Mouse (Mus musculus): ENCODE data around the gene Olfr105-ps. TPM values are rescaled to one million over a fixed set of nuclear protein-coding genes. Genes with fewer than 3 reads are reported as not detected.

Gene Olfr105-ps
- polyA plus RNA-seq (2016; fragmentation: Nextera tagmentation; extraction: Ambion mirVana), result not detected in 2 replicates

GRCm38 (mm10) chr17:37378733-37379132 lies at the start of gene Olfr105-ps:
Olfr105-ps (plus strand) TSS chr17:37379033.
- Histone ChIP-seq H3K36me3 (no peaks in the 10 kb centered on the region), H3K4me2 (no peak within 1 kb of the TSS), H3K9me3 (replicated peaks) (no peaks in the 10 kb centered on the region), H3K4me1 (no peaks in the 10 kb centered on the region), H3K27me3 (replicated peaks) (no peaks in the 10 kb centered on the region), H3K27ac (no peak within 1 kb of the TSS), H3K4me3 (no peak within 1 kb of the TSS), H3K9ac (no peak within 1 kb of the TSS)
- no peak for ATAC-seq

DNA sequence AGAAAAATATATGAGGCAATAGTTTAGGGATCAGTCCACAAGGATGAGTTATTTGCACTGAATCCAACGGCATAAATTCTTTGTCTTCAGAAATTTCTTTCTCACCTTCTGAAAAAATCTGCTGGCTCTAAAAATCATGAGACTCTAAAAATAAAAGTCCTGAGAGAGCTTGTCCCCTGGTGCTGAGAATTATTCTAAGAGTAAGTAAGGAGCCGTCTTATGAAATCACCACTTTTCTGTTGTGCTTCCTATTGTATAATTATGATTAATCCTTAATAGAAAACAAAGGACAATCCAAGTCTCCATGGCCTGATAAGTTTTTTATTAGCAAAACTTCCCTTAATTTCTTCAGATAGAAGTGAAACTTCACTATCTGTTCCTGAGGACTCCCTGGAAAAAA lies 39.2 kb upstream of the Olfr105-ps start, which contains the start of gene Olfr103:
Gene Olfr103 (minus strand): TSS at position 101 of the 400 bp plus-strand sequence.
- Histone ChIP-seq H3K27ac (no peak within 1 kb of the TSS), H3K36me3 (no peaks in the 10 kb centered on the region), H3K27me3 (replicated peaks) (no peaks in the 10 kb centered on the region), H3K4me2 (no peak within 1 kb of the TSS), H3K4me1 (no peaks in the 10 kb centered on the region), H3K4me3 (no peak within 1 kb of the TSS), H3K9ac (no peak within 1 kb of the TSS), H3K9me3 (replicated peaks) (no peaks in the 10 kb centered on the region)
- 75% methylated on average over 2 of the region's 2 CpGs for WGBS (ENCODE audit: insufficient replicate concordance)
- ATAC-seq, result no peak

- H3K4me3 ChIP-seq, result no peak within 1 kb of the TSS
- no peak for ATAC-seq
These were observed 19.6 kb upstream of the Olfr105-ps start, which contains the start of gene Olfr104-ps for GRCm38 (mm10) chr17:37359282-37359681. Olfr104-ps (plus strand) TSS chr17:37359582.

DNA sequence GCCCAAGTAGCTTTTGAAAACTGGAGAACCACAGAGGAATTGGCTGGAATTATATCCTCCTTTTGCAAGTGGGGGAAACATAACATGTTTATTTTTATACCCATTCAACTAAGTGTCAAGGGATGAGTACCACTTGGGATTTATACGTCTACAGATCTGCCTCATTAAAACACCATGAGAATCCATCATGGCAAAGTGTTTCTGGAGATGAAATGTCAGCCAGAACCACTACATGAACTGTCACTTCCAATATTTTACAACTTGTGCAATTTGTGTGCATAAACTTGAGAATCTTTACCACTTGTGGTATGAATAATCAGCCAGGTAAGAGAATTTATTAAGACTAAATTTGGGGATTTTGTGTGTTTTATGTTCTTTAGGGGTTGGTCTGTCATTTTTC lies 11.3 kb downstream of the Olfr105-ps start, which contains the start of gene Olfr106-ps:
Gene Olfr106-ps (plus strand): TSS at position 301 of the 400 bp plus-strand sequence.
- Histone ChIP-seq H3K4me2 (no peak within 1 kb of the TSS), H3K9me3 (replicated peaks) (no peaks in the 10 kb centered on the region), H3K4me1 (no peaks in the 10 kb centered on the region), H3K4me3 (no peak within 1 kb of the TSS), H3K36me3 (no peaks in the 10 kb centered on the region), H3K27ac (no peak within 1 kb of the TSS), H3K9ac (no peak within 1 kb of the TSS), H3K27me3 (replicated peaks) (no peaks in the 10 kb centered on the region)
- WGBS (ENCODE audit: insufficient replicate concordance), result 57% methylated on average over 1 of the region's 1 CpGs
- no peak for ATAC-seq

More at GRCm38 (mm10) chr17:37359282-37359681, 19.6 kb upstream of the Olfr105-ps start, which contains the start of gene Olfr104-ps:
- no peak within 1 kb of the TSS for H3K9ac ChIP-seq
- no peaks in the 10 kb centered on the region for H3K9me3 ChIP-seq (replicated peaks)
- H3K4me2 ChIP-seq, result no peak within 1 kb of the TSS
- H3K27ac ChIP-seq, result no peak within 1 kb of the TSS
- no peaks in the 10 kb centered on the region for H3K4me1 ChIP-seq
- no peaks in the 10 kb centered on the region for H3K36me3 ChIP-seq
- no peaks in the 10 kb centered on the region for H3K27me3 ChIP-seq (replicated peaks)

- 57% methylated on average over 3 of the region's 3 CpGs for WGBS (ENCODE audit: insufficient replicate concordance)
- Histone ChIP-seq H3K27ac (no peak within 1 kb of the TSS), H3K4me2 (no peak within 1 kb of the TSS), H3K27me3 (replicated peaks) (no peaks in the 10 kb centered on the region), H3K4me3 (no peak within 1 kb of the TSS), H3K36me3 (no peaks in the 10 kb centered on the region), H3K4me1 (no peaks in the 10 kb centered on the region), H3K9me3 (replicated peaks) (no peaks in the 10 kb centered on the region), H3K9ac (no peak within 1 kb of the TSS)
- no peak for ATAC-seq
These were observed 20.1 kb downstream of the Olfr105-ps start, which contains the start of gene Olfr107 for GRCm38 (mm10) chr17:37398926-37399325. Olfr107 (plus strand) TSS chr17:37399226.

DNA sequence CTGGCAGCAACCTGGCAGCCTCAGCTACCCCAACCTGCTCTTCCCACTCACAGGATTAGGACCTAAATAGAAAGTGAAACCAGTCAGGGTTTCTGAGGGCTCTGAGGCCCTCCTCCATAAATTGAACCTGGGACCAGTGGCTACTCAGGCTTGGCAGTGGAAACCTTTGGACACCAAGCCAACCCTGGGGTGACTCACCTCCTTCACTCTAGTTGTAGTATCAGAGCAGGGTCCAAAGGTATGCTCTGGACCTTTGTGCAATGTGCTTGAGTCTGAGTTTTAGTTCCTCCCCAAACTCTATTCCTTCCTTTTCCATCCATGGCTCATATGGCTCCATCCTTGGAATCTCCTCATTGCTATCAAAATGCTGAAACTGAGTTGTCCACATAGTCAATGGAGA lies 34.5 kb downstream of the Olfr105-ps start:
- Histone ChIP-seq H3K4me2 (no peak overlapping the region), H3K4me1 (no peaks in the 10 kb centered on the region), H3K27me3 (replicated peaks) (no peaks in the 10 kb centered on the region), H3K9ac (no peak overlapping the region), H3K4me3 (no peak overlapping the region), H3K36me3 (no peaks in the 10 kb centered on the region), H3K9me3 (replicated peaks) (no peaks in the 10 kb centered on the region), H3K27ac (no peak overlapping the region)
- ATAC-seq, result no peak

Other genes starting within 250 kb of the Olfr105-ps start
- gene Olfr93, start 217.5 kb upstream of the Olfr105-ps start, polyA plus RNA-seq (2016; fragmentation: Nextera tagmentation; extraction: Ambion mirVana), result not detected in 2 replicates
- gene Ubd, start 185.1 kb upstream of the Olfr105-ps start, polyA plus RNA-seq (2016; fragmentation: Nextera tagmentation; extraction: Ambion mirVana), result not detected in 2 replicates
- gene Olfr94, start 178.0 kb upstream of the Olfr105-ps start, polyA plus RNA-seq (2016; fragmentation: Nextera tagmentation; extraction: Ambion mirVana), result not detected in 2 replicates
- gene Olfr95, start 165.9 kb upstream of the Olfr105-ps start, polyA plus RNA-seq (2016; fragmentation: Nextera tagmentation; extraction: Ambion mirVana), result not detected in 2 replicates
- not detected in 2 replicates for gene Olfr96, start 158.9 kb upstream of the Olfr105-ps start, polyA plus RNA-seq (2016; fragmentation: Nextera tagmentation; extraction: Ambion mirVana)
- gene Olfr97, start 141.7 kb upstream of the Olfr105-ps start, polyA plus RNA-seq (2016; fragmentation: Nextera tagmentation; extraction: Ambion mirVana), result not detected in 2 replicates
- gene Olfr98, start 115.3 kb upstream of the Olfr105-ps start, polyA plus RNA-seq (2016; fragmentation: Nextera tagmentation; extraction: Ambion mirVana), result not detected in 2 replicates
- gene H2-M3, start 108.8 kb upstream of the Olfr105-ps start, polyA plus RNA-seq (2016; fragmentation: Nextera tagmentation; extraction: Ambion mirVana), result 1.1 and 1.5 TPM in 2 replicates
- gene Olfr99, start 95.6 kb upstream of the Olfr105-ps start, polyA plus RNA-seq (2016; fragmentation: Nextera tagmentation; extraction: Ambion mirVana), result not detected in 2 replicates
- not detected in 2 replicates for gene Olfr101, start 74.7 kb upstream of the Olfr105-ps start, polyA plus RNA-seq (2016; fragmentation: Nextera tagmentation; extraction: Ambion mirVana)
- gene Olfr102, start 62.0 kb upstream of the Olfr105-ps start, polyA plus RNA-seq (2016; fragmentation: Nextera tagmentation; extraction: Ambion mirVana), result not detected in 2 replicates
- gene Olfr103, start 39.3 kb upstream of the Olfr105-ps start, polyA plus RNA-seq (2016; fragmentation: Nextera tagmentation; extraction: Ambion mirVana), result not detected in 2 replicates
- gene Olfr104-ps, start 19.5 kb upstream of the Olfr105-ps start, polyA plus RNA-seq (2016; fragmentation: Nextera tagmentation; extraction: Ambion mirVana), result not detected in 2 replicates
- gene Olfr106-ps, start 11.4 kb downstream of the Olfr105-ps start, polyA plus RNA-seq (2016; fragmentation: Nextera tagmentation; extraction: Ambion mirVana), result not detected in 2 replicates
- gene Olfr107, start 20.2 kb downstream of the Olfr105-ps start, polyA plus RNA-seq (2016; fragmentation: Nextera tagmentation; extraction: Ambion mirVana), result not detected in 2 replicates
- gene Olfr108, start 66.4 kb downstream of the Olfr105-ps start, polyA plus RNA-seq (2016; fragmentation: Nextera tagmentation; extraction: Ambion mirVana), result not detected in 2 replicates
- not detected in 2 replicates for gene Olfr109, start 79.9 kb downstream of the Olfr105-ps start, polyA plus RNA-seq (2016; fragmentation: Nextera tagmentation; extraction: Ambion mirVana)
- not detected in 2 replicates for gene H2-M2, start 104.5 kb downstream of the Olfr105-ps start, polyA plus RNA-seq (2016; fragmentation: Nextera tagmentation; extraction: Ambion mirVana)
- gene Olfr110, start 113.4 kb downstream of the Olfr105-ps start, polyA plus RNA-seq (2016; fragmentation: Nextera tagmentation; extraction: Ambion mirVana), result not detected in 2 replicates
- gene Olfr111, start 129.0 kb downstream of the Olfr105-ps start, polyA plus RNA-seq (2016; fragmentation: Nextera tagmentation; extraction: Ambion mirVana), result not detected in 2 replicates
- gene Olfr112, start 190.4 kb downstream of the Olfr105-ps start, polyA plus RNA-seq (2016; fragmentation: Nextera tagmentation; extraction: Ambion mirVana), result not detected in 2 replicates
- gene Olfr113, start 198.6 kb downstream of the Olfr105-ps start, polyA plus RNA-seq (2016; fragmentation: Nextera tagmentation; extraction: Ambion mirVana), result not detected in 2 replicates
- not detected in 2 replicates for gene Olfr114, start 213.7 kb downstream of the Olfr105-ps start, polyA plus RNA-seq (2016; fragmentation: Nextera tagmentation; extraction: Ambion mirVana)
- not detected in 2 replicates for gene Olfr115, start 248.1 kb downstream of the Olfr105-ps start, polyA plus RNA-seq (2016; fragmentation: Nextera tagmentation; extraction: Ambion mirVana)
- gene Olfr116, start 248.2 kb downstream of the Olfr105-ps start, polyA plus RNA-seq (2016; fragmentation: Nextera tagmentation; extraction: Ambion mirVana), result not detected in 2 replicates